Mouse (Mus musculus) NIH3T3 (cell line): ENCODE data around the gene Phactr3.
"Not testable (repeated sequence)": the region's sequence is repeated elsewhere in the genome, so short reads cannot be mapped to it uniquely, and the experiment has no call there.

Experiments
- DNase-seq: peaks from one replicate; pipeline ENCODE4 v3.0.0-alpha.2; 2012; ENCODE audit warnings: low read depth

Phactr3 gene

DNA sequence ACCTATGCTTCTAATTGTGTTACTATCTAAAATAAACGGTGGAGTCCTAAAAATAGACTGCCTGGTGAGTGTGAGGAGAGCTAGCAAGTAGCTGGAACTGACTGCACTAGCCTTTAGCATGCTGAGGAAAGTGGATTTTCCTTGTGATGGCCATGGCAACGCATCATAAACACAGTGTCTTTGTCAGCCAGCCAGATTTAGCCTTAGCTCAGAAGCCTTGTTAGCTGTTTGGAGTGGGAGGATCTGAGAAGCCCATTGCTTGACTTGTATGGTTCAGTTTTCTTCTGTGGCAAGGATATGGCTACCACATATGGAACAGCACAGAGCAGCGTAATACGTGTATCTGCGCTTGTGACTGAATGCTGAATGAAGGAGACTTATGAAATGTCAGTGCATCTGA lies 210.8 kb downstream of the Phactr3 start:
- DNase-seq = no peak

DNA sequence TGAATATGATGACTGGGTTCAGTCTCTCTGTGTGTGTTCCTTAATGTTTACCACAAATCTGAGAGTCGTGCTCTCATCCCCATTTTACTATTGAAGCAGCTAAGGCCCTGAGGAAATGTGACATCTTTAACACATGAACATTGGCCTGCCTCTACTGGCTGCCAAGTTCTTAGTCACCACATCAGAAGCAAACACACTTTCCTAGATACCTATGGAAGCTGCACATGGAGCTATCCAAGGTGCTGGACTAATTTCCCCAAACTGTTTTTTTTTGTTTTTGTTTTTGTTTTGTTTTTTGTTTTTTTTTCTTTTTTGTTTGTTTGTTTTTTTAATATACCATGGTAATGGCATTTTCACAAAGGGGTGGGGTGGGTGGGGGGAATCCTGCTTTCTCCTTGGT lies 211.2 kb downstream of the Phactr3 start:
- DNase-seq = peak; percentile 59

DNA sequence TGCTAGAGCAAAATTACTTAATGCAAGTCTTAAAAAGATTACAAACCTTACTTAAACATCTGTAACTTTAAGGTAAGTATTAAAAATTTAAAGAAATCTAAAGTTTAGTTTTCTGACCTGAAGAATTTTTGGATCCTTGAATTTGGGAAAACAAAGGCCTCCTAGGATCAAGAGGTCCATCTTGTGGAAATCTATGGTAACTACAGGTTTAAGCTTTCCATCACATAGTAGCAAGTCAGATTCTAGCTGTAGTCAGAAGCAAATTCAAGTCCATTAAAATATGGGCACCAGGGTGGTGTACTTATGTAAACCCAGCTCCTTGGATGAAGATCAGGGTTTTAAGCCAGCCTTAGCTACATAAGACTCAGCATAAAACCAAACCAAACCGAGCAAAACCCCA lies 219.1 kb downstream of the Phactr3 start:
- DNase-seq = peak; percentile 54

DNA sequence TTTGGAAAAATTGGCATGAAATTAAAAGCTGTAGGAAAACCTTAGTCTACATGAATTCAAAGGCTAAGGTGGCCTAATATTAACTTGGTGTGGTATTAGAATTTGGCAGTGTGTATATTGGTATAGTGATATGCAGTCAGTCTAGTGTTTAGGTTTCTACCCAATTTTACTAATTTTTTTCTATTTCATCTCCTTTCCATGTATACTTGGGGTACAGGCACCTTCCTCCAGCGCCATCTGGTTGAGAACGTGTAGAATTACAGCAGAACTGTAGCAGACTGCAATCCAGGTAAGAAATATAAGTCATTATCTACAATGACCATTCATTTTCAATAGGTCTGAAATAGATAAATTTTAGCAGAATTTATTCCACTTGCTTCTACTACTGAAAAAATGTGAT lies 220.3 kb downstream of the Phactr3 start:
- peak; percentile 22 for DNase-seq

DNA sequence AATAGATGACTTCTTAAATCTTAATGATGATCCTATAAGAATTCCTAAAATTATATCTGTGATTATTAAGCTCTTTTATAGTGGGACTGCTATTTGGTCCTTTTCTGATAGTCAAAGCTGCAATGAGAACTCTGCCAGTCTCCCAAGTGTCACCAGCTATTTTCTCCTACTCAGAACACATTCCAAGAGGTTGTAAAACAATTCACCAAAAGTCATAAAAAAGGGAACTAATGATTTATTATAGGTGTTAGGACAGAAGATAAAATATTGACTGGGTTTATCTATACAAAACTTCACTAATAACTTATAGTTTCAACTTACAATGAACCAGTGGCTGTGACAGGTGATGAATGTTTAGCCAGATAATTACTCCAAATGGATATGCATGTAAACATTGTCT lies 223.3 kb downstream of the Phactr3 start:
- not testable (repeated sequence) for DNase-seq

DNA sequence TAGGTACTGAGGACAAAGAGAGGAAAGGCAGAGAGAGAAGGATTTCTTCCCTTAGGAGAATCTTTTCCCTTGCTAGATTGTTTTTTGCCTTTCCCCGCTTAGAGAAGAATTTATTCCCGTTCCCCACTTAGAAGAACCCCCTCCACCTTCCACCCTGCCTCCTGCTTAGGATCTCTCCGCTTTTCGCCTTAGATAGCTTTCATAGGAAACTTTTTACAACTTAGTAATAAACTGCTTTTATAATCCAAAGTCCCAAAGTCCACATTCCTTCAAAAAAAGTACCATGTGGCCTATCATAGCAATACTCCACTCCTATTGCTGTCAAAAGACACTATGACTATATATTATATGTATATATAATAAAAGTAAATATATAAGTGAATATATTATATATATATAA lies 223.8 kb downstream of the Phactr3 start:
- DNase-seq = no peak
